Mouse (Mus musculus) CH12.LX (cell line): Measurements from ENCODE around the gene Rb1. TPM values are rescaled to one million over a fixed set of nuclear protein-coding genes. Genes with fewer than 3 reads are reported as not detected.

Experiments used
- DNase-seq: peaks from one replicate; pipeline ENCODE4 v3.0.0-alpha.2; 2013; ENCODE audit errors: extremely low read depth
- H3K27ac ChIP-seq: 2 replicates; pipeline ENCODE4 v1.5.1; 2012; ENCODE audit warnings: low read depth, mild to moderate bottlenecking, control low read depth, moderate library complexity; ENCODE audit not compliant: insufficient read depth
- H3K27me3 ChIP-seq: replicated peaks from 2 replicates; pipeline ENCODE3; 2012; ENCODE audit warnings: inconsistent platforms
- H3K36me3 ChIP-seq, 2 experiments: replicated peaks in 1 of 2; 2 replicates each; pipeline versions ENCODE3 to v1.6.1; 2012; ENCODE audit warnings: inconsistent platforms in 1 of 2, low read length in 1 of 2, mild to moderate bottlenecking in 1 of 2, mixed read lengths in 1 of 2, moderate library complexity in 1 of 2; ENCODE audit not compliant: control insufficient read depth in 1 of 2, insufficient read depth in 1 of 2
- H3K4me1 ChIP-seq, 2 experiments: 2 replicates each; pipeline ENCODE4 v1.6.1; 2012; ENCODE audit warnings: inconsistent platforms in 1 of 2, moderate library complexity in 1 of 2; ENCODE audit not compliant: insufficient read depth in 2 of 2, control insufficient read depth in 1 of 2
- H3K4me2 ChIP-seq: 2 replicates; pipeline ENCODE4 v1.6.1; 2012; ENCODE audit warnings: low read depth, mild to moderate bottlenecking, control low read depth; ENCODE audit not compliant: poor library complexity, insufficient read depth, severe bottlenecking
- H3K4me3 ChIP-seq, 3 experiments: fragments of 150-350 bp in 1 of 3; sonication (generic) in 1 of 3; replicated peaks in 1 of 3; 2 replicates each; pipeline versions ENCODE3 to v1.5.1; 2011 to 2012; ENCODE audit warnings: low read depth in 2 of 3, low read length in 2 of 3, mild to moderate bottlenecking in 2 of 3, moderate library complexity in 2 of 3, control low read depth in 1 of 3, improper control_type of control experiment in 1 of 3, inconsistent platforms in 1 of 3, mixed read lengths in 1 of 3; ENCODE audit not compliant: poor library complexity in 1 of 3
- H3K79me2 ChIP-seq: replicated peaks from 2 replicates; pipeline ENCODE4 v1.6.1; 2012; ENCODE audit warnings: mild to moderate bottlenecking, moderate library complexity; ENCODE audit not compliant: control insufficient read depth, poor library complexity, insufficient read depth, severe bottlenecking; ENCODE audit errors: extremely low read depth
- H3K9ac ChIP-seq: 2 replicates; pipeline ENCODE4 v1.6.1; 2012; ENCODE audit warnings: low read depth, mild to moderate bottlenecking, control low read depth, moderate library complexity; ENCODE audit not compliant: insufficient read depth
- H3K9me3 ChIP-seq: replicated peaks from 2 replicates; pipeline ENCODE3; 2012; ENCODE audit warnings: low read length, inconsistent platforms, mixed read lengths
- BHLHE40 ChIP-seq: IDR thresholded peaks from 2 replicates; pipeline ENCODE4 v1.6.1; 2011; ENCODE audit warnings: mild to moderate bottlenecking, low read depth, low read length, improper control_type of control experiment
- CHD2 ChIP-seq: IDR thresholded peaks from 2 replicates; pipeline ENCODE4 v1.6.1; 2011; ENCODE audit warnings: low read length, improper control_type of control experiment
- CTCF ChIP-seq, 2 experiments: IDR thresholded peaks in 1 of 2; conservative IDR thresholded peaks in 1 of 2; 2 replicates each; pipeline ENCODE4 v1.5.1; 2011 to 2012; ENCODE audit warnings: low read depth in 2 of 2, low read length in 2 of 2, improper control_type of control experiment in 1 of 2, inconsistent platforms in 1 of 2, mild to moderate bottlenecking in 1 of 2, moderate library complexity in 1 of 2
- ELF1 ChIP-seq: IDR thresholded peaks from 2 replicates; pipeline ENCODE4 v1.6.1; 2014; ENCODE audit warnings: low read depth, mild to moderate bottlenecking, inconsistent platforms, low read length, improper control_type of control experiment
- EP300 ChIP-seq: IDR thresholded peaks from 2 replicates; pipeline ENCODE4 v1.6.1; 2011; ENCODE audit warnings: low read length, improper control_type of control experiment
- ETS1 ChIP-seq: conservative IDR thresholded peaks from 2 replicates; pipeline ENCODE4 v1.6.1; 2012; ENCODE audit warnings: low read depth, mild to moderate bottlenecking, inconsistent platforms, low read length, improper control_type of control experiment, moderate library complexity
- GABPA ChIP-seq: IDR thresholded peaks from 2 replicates; pipeline ENCODE4 v1.6.1; 2012; ENCODE audit warnings: low read depth, low read length, improper control_type of control experiment, inconsistent platforms; ENCODE audit not compliant: insufficient replicate concordance
- IRF4 ChIP-seq: IDR thresholded peaks from 2 replicates; pipeline ENCODE4 v1.6.1; 2014; ENCODE audit warnings: low read depth, mild to moderate bottlenecking, inconsistent platforms, low read length, improper control_type of control experiment
- JUN ChIP-seq: IDR thresholded peaks from 2 replicates; pipeline ENCODE4 v1.6.1; 2011; ENCODE audit warnings: low read depth, mild to moderate bottlenecking, low read length, improper control_type of control experiment, moderate library complexity; ENCODE audit not compliant: insufficient read depth
- JUND ChIP-seq: conservative IDR thresholded peaks from 2 replicates; pipeline ENCODE4 v1.6.1; 2011; ENCODE audit warnings: low read depth, low read length, improper control_type of control experiment
- KAT2A ChIP-seq: IDR thresholded peaks from 2 replicates; pipeline ENCODE4 v1.6.1; 2012; ENCODE audit warnings: low read length, improper control_type of control experiment, inconsistent platforms; ENCODE audit not compliant: insufficient replicate concordance
- MAX ChIP-seq: IDR thresholded peaks from 2 replicates; pipeline ENCODE4 v1.6.1; 2011; ENCODE audit warnings: low read length, improper control_type of control experiment
- MAZ ChIP-seq: IDR thresholded peaks from 2 replicates; pipeline ENCODE4 v1.6.1; 2012; ENCODE audit warnings: low read depth, mild to moderate bottlenecking, inconsistent platforms, low read length, improper control_type of control experiment, moderate library complexity
- MXI1 ChIP-seq: IDR thresholded peaks from 2 replicates; pipeline ENCODE4 v1.6.1; 2011; ENCODE audit warnings: mild to moderate bottlenecking, low read depth, low read length, improper control_type of control experiment
- MYC ChIP-seq: IDR thresholded peaks from 2 replicates; pipeline ENCODE4 v1.6.1; 2011; ENCODE audit warnings: low read depth, mild to moderate bottlenecking, improper control_type of control experiment, low read length
- NRF1 ChIP-seq: IDR thresholded peaks from 2 replicates; pipeline ENCODE4 v1.6.1; 2014; ENCODE audit warnings: low read depth, mild to moderate bottlenecking, inconsistent platforms, low read length, improper control_type of control experiment, moderate library complexity
- PAX5 ChIP-seq: IDR thresholded peaks from 2 replicates; pipeline ENCODE4 v1.6.1; 2012; ENCODE audit warnings: low read length, inconsistent platforms, mixed read lengths
- POLR2A ChIP-seq: IDR thresholded peaks from 2 replicates; pipeline ENCODE4 v1.6.1; 2011; ENCODE audit warnings: low read depth, mild to moderate bottlenecking, improper control_type of control experiment, low read length
- RAD21 ChIP-seq: IDR thresholded peaks from 2 replicates; pipeline ENCODE4 v1.6.1; 2011; ENCODE audit warnings: low read depth, mild to moderate bottlenecking, low read length, improper control_type of control experiment, moderate library complexity
- RCOR1 ChIP-seq: conservative IDR thresholded peaks from 2 replicates; pipeline ENCODE4 v1.6.1; 2012; ENCODE audit warnings: low read depth, mild to moderate bottlenecking, inconsistent platforms, low read length, improper control_type of control experiment
- SIN3A ChIP-seq: IDR thresholded peaks from 2 replicates; pipeline ENCODE4 v1.6.1; 2012; ENCODE audit warnings: low read length, improper control_type of control experiment, inconsistent platforms
- SMC3 ChIP-seq: IDR thresholded peaks from 2 replicates; pipeline ENCODE4 v1.6.1; 2011; ENCODE audit warnings: low read depth, low read length, improper control_type of control experiment
- TCF12 ChIP-seq: IDR thresholded peaks from 2 replicates; pipeline ENCODE4 v1.6.1; 2014; ENCODE audit warnings: low read depth, mild to moderate bottlenecking, inconsistent platforms, low read length, improper control_type of control experiment
- USF2 ChIP-seq: conservative IDR thresholded peaks from 2 replicates; pipeline ENCODE4 v1.6.1; 2011; ENCODE audit warnings: low read depth, low read length, improper control_type of control experiment
- ZMIZ1 ChIP-seq: IDR thresholded peaks from 2 replicates; pipeline ENCODE4 v1.6.1; 2012; ENCODE audit warnings: low read depth, mild to moderate bottlenecking, inconsistent platforms, low read length, improper control_type of control experiment
- ZNF384 ChIP-seq: IDR thresholded peaks from 2 replicates; pipeline ENCODE4 v1.6.1; 2012; ENCODE audit warnings: low read depth, low read length, improper control_type of control experiment, inconsistent platforms
- dilution Hi-C: fragments of 300-500 bp; cut with MboI; formaldehyde crosslinking; loops from 2 replicates; pipeline ENCODE4 v1.14.3; 2020; ENCODE audit warnings: low sequenced_read_pairs; ENCODE audit not compliant: extremely low pct_unique_long_range_greater_than_20kb, extremely low pct_ligation_motif_present
- in situ Hi-C: fragments of 300-500 bp; cut with MboI; formaldehyde crosslinking; loops from 3 replicates; pipeline ENCODE4 v1.14.3; 2019; ENCODE audit warnings: low sequenced_read_pairs, low pct_ligation_motif_present, low pct_unique_long_range_greater_than_20kb, mixed read lengths
- polyA plus RNA-seq: library from polyadenylated mRNA; unstranded; fragments of >175 nt; gene quantifications from 2 replicates; pipeline ENCODE4 v1.2.1, GENCODE M21; 2012; ENCODE audit warnings: low read depth; ENCODE audit not compliant: insufficient read length
- total RNA-seq, 2 experiments: library from RNA; depleted of rRNA; stranded (reverse); fragments of 300-350 nt in 1 of 2; fragments of >200 nt in 1 of 2; gene quantifications; 2 replicates each; pipeline ENCODE4 v1.2.3; 2012 to 2014

Rb1 gene
- total and polyA plus RNA-seq, 3 experiments, result 13.6 to 16.7 (median 15.2) TPM

GRCm38 (mm10) chr14:73289915-73290314 is 35.7 kb downstream of the Rb1 start:
- Histone ChIP-seq H3K4me2 (no peak overlapping the region), H3K36me3 (peaks cover 9 to 25% of the 10 kb centered on the region in 2 experiments), H3K9ac (no peak overlapping the region), H3K4me3 (no peak overlapping the region), H3K27ac (no peak overlapping the region), H3K79me2 (no peaks in the 10 kb centered on the region; the same call in 1 of the 2 replicates), H3K27me3 (no peaks in the 10 kb centered on the region), H3K4me1 (peaks cover 0 to 4% of the 10 kb centered on the region in 2 experiments; a peak in 1 of 4 replicates), H3K9me3 (no peaks in the 10 kb centered on the region)
- in situ Hi-C loops, result no loop called here
- DNase-seq, result no peak
- TF ChIP-seq JUN, result no peak
- no peak for TF ChIP-seq NRF1
- no peak for TF ChIP-seq CHD2
- TF ChIP-seq ZNF384, result no peak
- TF ChIP-seq RCOR1, result no peak
- TF ChIP-seq POLR2A, result no peak
- no peak for TF ChIP-seq USF2
- no peak for TF ChIP-seq SMC3
- TF ChIP-seq TCF12, result no peak
- TF ChIP-seq MAX, result no peak
- TF ChIP-seq KAT2A, result no peak
- TF ChIP-seq GABPA, result no peak
- dilution Hi-C loops, result no loop called here

- peaks cover 4 to 11% of the 10 kb centered on the region in 2 experiments for H3K36me3 ChIP-seq
- no peaks in the 10 kb centered on the region for H3K27me3 ChIP-seq
- H3K9me3 ChIP-seq, result no peaks in the 10 kb centered on the region
- H3K4me1 ChIP-seq, result peaks cover 0 to 13% of the 10 kb centered on the region in 2 experiments; a peak in 2 of 4 replicates
- H3K9ac ChIP-seq, result no peak overlapping the region
- in situ Hi-C loops, result no loop called here
- H3K4me2 ChIP-seq, result no peak overlapping the region
- DNase-seq, result no peak
- TF ChIP-seq POLR2A (no peak), SMC3 (peak; percentile 47; the same call in 1 of the 2 replicates), RAD21 (peak; percentile 49), EP300 (no peak), CTCF (conservative IDR thresholded peaks at IDR 0.05 in 1 of 2, IDR thresholded peaks at IDR 0.05 in 1 of 2; ENCODE audit: low read depth in 2 of 2, low read length in 2 of 2) (peak in 1 of 2 experiments; percentile 49; a peak in 2 of 4 replicates)
- TF ChIP-seq, all 38 proteins: peak for 3
- Histone ChIP-seq H3K27ac (no peak overlapping the region), H3K4me3 (no peak overlapping the region), H3K79me2 (no peaks in the 10 kb centered on the region)
- dilution Hi-C loops, result no loop called here
Measured at GRCm38 (mm10) chr14:73280996-73281395, 44.6 kb downstream of the Rb1 start.

GRCm38 (mm10) chr14:73279096-73279495 is 46.5 kb downstream of the Rb1 start:
- no peaks in the 10 kb centered on the region for H3K79me2 ChIP-seq
- no peak overlapping the region for H3K4me3 ChIP-seq
- in situ Hi-C loops (no loop called here), dilution Hi-C loops (no loop called here)
- H3K4me2 ChIP-seq, result no peak overlapping the region
- no peak overlapping the region for H3K9ac ChIP-seq
- DNase-seq, result peak; percentile 36
- no peak overlapping the region for H3K27ac ChIP-seq
- peaks cover 0 to 13% of the 10 kb centered on the region in 2 experiments; a peak in 2 of 4 replicates for H3K4me1 ChIP-seq
- no peaks in the 10 kb centered on the region for H3K9me3 ChIP-seq
- no peaks in the 10 kb centered on the region for H3K27me3 ChIP-seq
- peaks cover 4 to 6% of the 10 kb centered on the region in 2 experiments for H3K36me3 ChIP-seq
- TF ChIP-seq JUN, result 0 out of 2 replicates have a peak, but pooled peaks have one; percentile 21
- TF ChIP-seq ZMIZ1, result no peak
- no peak for TF ChIP-seq MAZ
- TF ChIP-seq MXI1, result no peak
- no peak for TF ChIP-seq PAX5
- no peak for TF ChIP-seq MAX
- TF ChIP-seq SMC3, result no peak
- TF ChIP-seq TCF12, result no peak
- TF ChIP-seq USF2, result no peak
- TF ChIP-seq EP300, result 0 out of 2 replicates have a peak, but pooled peaks have one; percentile 17
- TF ChIP-seq SIN3A, result no peak
- TF ChIP-seq MYC, result no peak
- TF ChIP-seq JUND, result no peak; the same call in 1 of the 2 replicates
- TF ChIP-seq BHLHE40, result peak; percentile 50; the same call in 1 of the 2 replicates
- TF ChIP-seq ETS1, result 0 out of 2 replicates have a peak, but pooled peaks have one; percentile 6
- TF ChIP-seq IRF4, result no peak
- no peak for TF ChIP-seq ELF1
- no peak for TF ChIP-seq RAD21
